Mouse (Mus musculus): ENCODE results near the gene Ube2q1. TPM values are rescaled to one million over a fixed set of nuclear protein-coding genes. Genes with fewer than 3 reads are reported as not detected.

The Ube2q1 gene
- polyA plus RNA-seq, 1 experiment from 2014 or later: 7.2 TPM

DNA sequence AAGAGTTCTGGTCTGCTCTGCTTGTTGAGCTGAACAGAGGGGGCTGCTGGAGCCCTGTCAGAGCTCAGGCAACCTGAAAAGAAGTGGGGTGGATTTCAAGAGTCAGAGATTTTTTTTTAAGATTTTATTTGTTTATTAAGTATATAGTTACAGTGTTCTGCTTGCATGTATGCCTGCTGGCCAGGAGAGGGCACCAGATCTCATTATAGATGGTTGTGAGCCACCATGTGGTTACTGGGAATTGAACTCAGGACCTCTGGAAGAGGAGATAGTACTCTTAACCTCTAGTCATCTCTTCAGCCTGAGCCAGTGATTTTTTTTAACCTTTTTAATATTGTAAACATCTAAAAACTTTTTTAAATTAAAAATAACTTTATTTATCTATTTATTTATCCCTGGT lies 37.4 kb downstream of the Ube2q1 start:
- Histone ChIP-seq H3K9me3 (replicated peaks; ENCODE audit: control insufficient read depth, low read length) (0 out of 2 replicates have a peak, but pooled peaks cover 6% of the 10 kb centered on the region), H3K4me3 (ENCODE audit: low read length) (no peak overlapping the region), H3K9ac (ENCODE audit: low read length) (no peak overlapping the region), H3K36me3 (ENCODE audit: control insufficient read depth, insufficient read depth) (no peaks in the 10 kb centered on the region), H3K4me1 (ENCODE audit: control insufficient read depth, insufficient read depth, low read length) (no peaks in the 10 kb centered on the region), H3K4me2 (ENCODE audit: low read depth, low read length) (no peak overlapping the region), H3K27ac (ENCODE audit: low read length) (no peak overlapping the region), H3K27me3 (ENCODE audit: control insufficient read depth, insufficient read depth, low read length) (no peaks in the 10 kb centered on the region)
- no peak for ATAC-seq (replicated peaks; ENCODE audit: extremely low read depth, insufficient read depth, low FRiP score)

- H3K27me3 ChIP-seq (ENCODE audit: control insufficient read depth, insufficient read depth, low read length): no peaks in the 10 kb centered on the region
- no peak overlapping the region for H3K4me2 ChIP-seq (ENCODE audit: low read depth, low read length)
- no peak overlapping the region for H3K4me3 ChIP-seq (ENCODE audit: low read length)
- ATAC-seq (replicated peaks; ENCODE audit: extremely low read depth, insufficient read depth, low FRiP score): no peak
- H3K36me3 ChIP-seq (ENCODE audit: control insufficient read depth, insufficient read depth): no peaks in the 10 kb centered on the region
- H3K4me1 ChIP-seq (ENCODE audit: control insufficient read depth, insufficient read depth, low read length): no peaks in the 10 kb centered on the region
- no peak overlapping the region for H3K27ac ChIP-seq (ENCODE audit: low read length)
- 65% methylated on average over 3 of the region's 3 CpGs for WGBS
- H3K9me3 ChIP-seq (replicated peaks; ENCODE audit: control insufficient read depth, low read length): 0 out of 2 replicates have a peak, but pooled peaks cover 3% of the 10 kb centered on the region
- no peak overlapping the region for H3K9ac ChIP-seq (ENCODE audit: low read length)
These were observed 38.8 kb downstream of the Ube2q1 start for GRCm38 (mm10) chr3:89812166-89812565.

- H3K4me2 ChIP-seq (ENCODE audit: low read depth, low read length): no peak overlapping the region
- no peaks in the 10 kb centered on the region for H3K27me3 ChIP-seq (ENCODE audit: control insufficient read depth, insufficient read depth, low read length)
- no peak overlapping the region for H3K4me3 ChIP-seq (ENCODE audit: low read length)
- WGBS: 62% methylated on average over 7 of the region's 7 CpGs
- no peaks in the 10 kb centered on the region for H3K36me3 ChIP-seq (ENCODE audit: control insufficient read depth, insufficient read depth)
- no peak overlapping the region for H3K27ac ChIP-seq (ENCODE audit: low read length)
- H3K9me3 ChIP-seq (replicated peaks; ENCODE audit: control insufficient read depth, low read length): 0 out of 2 replicates have a peak, but pooled peaks cover 3% of the 10 kb centered on the region
- no peak for ATAC-seq (replicated peaks; ENCODE audit: extremely low read depth, insufficient read depth, low FRiP score)
- H3K9ac ChIP-seq (ENCODE audit: low read length): no peak overlapping the region
- H3K4me1 ChIP-seq (ENCODE audit: control insufficient read depth, insufficient read depth, low read length): no peaks in the 10 kb centered on the region
These were observed 40.6 kb downstream of the Ube2q1 start for GRCm38 (mm10) chr3:89814051-89814450.

DNA sequence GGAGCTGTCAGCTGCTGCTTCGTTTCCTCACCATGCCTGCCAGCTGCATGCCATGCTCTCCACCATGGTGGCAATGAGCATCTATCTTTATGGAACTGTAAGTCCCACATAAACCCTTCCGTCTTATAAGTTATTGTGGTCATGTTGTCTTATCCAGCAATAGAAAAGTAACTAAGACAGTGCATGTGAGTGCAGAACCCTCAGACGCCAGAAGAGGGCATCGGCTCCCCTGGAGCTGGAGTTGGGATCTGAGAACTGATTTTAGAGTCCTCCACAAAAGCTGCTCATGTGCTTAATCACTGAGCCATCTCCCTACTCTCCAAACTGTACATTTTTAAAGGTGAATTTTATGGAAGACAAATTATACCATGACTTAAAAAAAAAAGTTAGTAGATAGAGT lies 43.6 kb downstream of the Ube2q1 start:
- H3K36me3 ChIP-seq (ENCODE audit: control insufficient read depth, insufficient read depth): no peaks in the 10 kb centered on the region
- WGBS: 58% methylated on average over 4 of the region's 4 CpGs
- no peaks in the 10 kb centered on the region for H3K4me1 ChIP-seq (ENCODE audit: control insufficient read depth, insufficient read depth, low read length)
- no peak overlapping the region for H3K4me2 ChIP-seq (ENCODE audit: low read depth, low read length)
- H3K9ac ChIP-seq (ENCODE audit: low read length): no peak overlapping the region
- no peak overlapping the region for H3K27ac ChIP-seq (ENCODE audit: low read length)
- no peaks in the 10 kb centered on the region for H3K27me3 ChIP-seq (ENCODE audit: control insufficient read depth, insufficient read depth, low read length)
- no peak for ATAC-seq (replicated peaks; ENCODE audit: extremely low read depth, insufficient read depth, low FRiP score)
- H3K4me3 ChIP-seq (ENCODE audit: low read length): no peak overlapping the region
- H3K9me3 ChIP-seq (replicated peaks; ENCODE audit: control insufficient read depth, low read length): no peaks in the 10 kb centered on the region

- Histone ChIP-seq H3K4me2 (ENCODE audit: low read depth, low read length) (no peak overlapping the region), H3K36me3 (ENCODE audit: control insufficient read depth, insufficient read depth) (no peaks in the 10 kb centered on the region), H3K9ac (ENCODE audit: low read length) (no peak overlapping the region), H3K27me3 (ENCODE audit: control insufficient read depth, insufficient read depth, low read length) (no peaks in the 10 kb centered on the region), H3K4me1 (ENCODE audit: control insufficient read depth, insufficient read depth, low read length) (no peaks in the 10 kb centered on the region), H3K9me3 (replicated peaks; ENCODE audit: control insufficient read depth, low read length) (no peaks in the 10 kb centered on the region), H3K27ac (ENCODE audit: low read length) (no peak overlapping the region), H3K4me3 (ENCODE audit: low read length) (no peak overlapping the region)
- WGBS: 59% methylated on average over 3 of the region's 3 CpGs
- no peak for ATAC-seq (replicated peaks; ENCODE audit: extremely low read depth, insufficient read depth, low FRiP score)
These were observed 45.2 kb downstream of the Ube2q1 start for GRCm38 (mm10) chr3:89818605-89819004.

DNA sequence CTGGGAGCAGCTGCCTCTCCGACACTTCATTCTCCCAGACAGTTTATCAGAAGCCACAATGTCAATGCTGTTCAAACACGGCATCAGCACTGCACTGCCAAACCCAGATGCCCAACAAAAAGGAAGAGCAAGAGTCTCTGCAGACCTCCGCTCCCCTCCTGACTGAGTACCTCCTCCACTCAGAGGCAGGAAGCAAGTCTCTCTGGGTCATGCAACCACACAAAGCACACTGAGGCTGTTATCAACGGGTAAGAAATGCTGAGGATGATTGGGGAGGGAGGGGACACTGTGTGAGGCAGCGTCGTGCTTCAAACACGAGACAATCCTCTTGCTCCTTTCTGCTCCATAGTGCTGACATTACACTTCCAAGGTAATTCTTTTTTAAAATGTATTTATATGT lies 46.5 kb downstream of the Ube2q1 start:
- Histone ChIP-seq H3K27ac (ENCODE audit: low read length) (no peak overlapping the region), H3K36me3 (ENCODE audit: control insufficient read depth, insufficient read depth) (no peaks in the 10 kb centered on the region), H3K4me1 (ENCODE audit: control insufficient read depth, insufficient read depth, low read length) (no peaks in the 10 kb centered on the region), H3K9ac (ENCODE audit: low read length) (no peak overlapping the region), H3K27me3 (ENCODE audit: control insufficient read depth, insufficient read depth, low read length) (no peaks in the 10 kb centered on the region), H3K4me3 (ENCODE audit: low read length) (no peak overlapping the region), H3K4me2 (ENCODE audit: low read depth, low read length) (no peak overlapping the region), H3K9me3 (replicated peaks; ENCODE audit: control insufficient read depth, low read length) (no peaks in the 10 kb centered on the region)
- ATAC-seq (replicated peaks; ENCODE audit: extremely low read depth, insufficient read depth, low FRiP score): peak; percentile 60; the same call in 1 of the 2 replicates
- 35% methylated on average over 7 of the region's 7 CpGs for WGBS

DNA sequence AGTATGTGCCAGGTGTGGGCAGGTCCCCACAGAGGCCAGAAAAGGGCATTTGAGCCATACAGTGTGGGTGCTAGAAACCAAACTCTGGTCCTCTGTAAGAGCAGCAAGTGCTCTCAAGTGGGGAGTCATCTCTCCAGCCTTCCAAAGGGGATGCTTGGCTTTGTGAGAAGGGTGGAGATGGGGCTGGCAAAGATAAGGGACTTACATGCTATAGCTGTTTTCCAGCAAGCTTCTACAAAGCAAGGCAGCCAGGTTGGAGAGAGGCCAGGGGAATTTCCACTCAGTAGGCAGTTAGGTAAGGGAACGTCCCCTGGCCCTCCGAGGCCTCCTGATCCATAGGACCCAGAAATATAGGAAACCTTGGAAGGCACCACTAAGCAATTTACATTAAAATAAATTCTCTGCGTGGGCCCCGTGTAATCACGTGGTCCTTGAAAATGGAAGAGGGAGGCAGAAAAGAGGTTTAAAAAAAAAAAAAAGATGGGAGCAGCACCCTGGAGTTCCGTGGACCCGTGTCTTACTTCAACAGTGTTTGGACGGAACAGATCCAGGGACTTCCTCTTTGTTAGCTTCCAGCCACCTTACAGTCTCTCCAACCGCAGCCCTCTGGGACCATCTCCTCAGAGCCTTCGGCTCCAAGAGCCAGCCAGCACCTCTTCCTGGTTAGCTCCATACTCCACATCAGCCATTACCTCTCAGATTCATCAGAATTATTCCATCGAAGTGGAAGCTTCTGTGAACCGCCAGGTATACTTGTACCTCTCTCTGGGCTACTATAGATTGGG lies 47.1 kb downstream of the Ube2q1 start:
- H3K36me3 ChIP-seq (ENCODE audit: control insufficient read depth, insufficient read depth): no peaks in the 10 kb centered on the region
- 75% methylated on average over 12 of the region's 12 CpGs for WGBS
- no peak for ATAC-seq (replicated peaks; ENCODE audit: extremely low read depth, insufficient read depth, low FRiP score)
- H3K4me1 ChIP-seq (ENCODE audit: control insufficient read depth, insufficient read depth, low read length): no peaks in the 10 kb centered on the region
- no peaks in the 10 kb centered on the region for H3K27me3 ChIP-seq (ENCODE audit: control insufficient read depth, insufficient read depth, low read length)
- H3K4me3 ChIP-seq (ENCODE audit: low read length): no peak overlapping the region
- H3K4me2 ChIP-seq (ENCODE audit: low read depth, low read length): no peak overlapping the region
- H3K9ac ChIP-seq (ENCODE audit: low read length): no peak overlapping the region
- no peaks in the 10 kb centered on the region for H3K9me3 ChIP-seq (replicated peaks; ENCODE audit: control insufficient read depth, low read length)
- H3K27ac ChIP-seq (ENCODE audit: low read length): no peak overlapping the region

DNA sequence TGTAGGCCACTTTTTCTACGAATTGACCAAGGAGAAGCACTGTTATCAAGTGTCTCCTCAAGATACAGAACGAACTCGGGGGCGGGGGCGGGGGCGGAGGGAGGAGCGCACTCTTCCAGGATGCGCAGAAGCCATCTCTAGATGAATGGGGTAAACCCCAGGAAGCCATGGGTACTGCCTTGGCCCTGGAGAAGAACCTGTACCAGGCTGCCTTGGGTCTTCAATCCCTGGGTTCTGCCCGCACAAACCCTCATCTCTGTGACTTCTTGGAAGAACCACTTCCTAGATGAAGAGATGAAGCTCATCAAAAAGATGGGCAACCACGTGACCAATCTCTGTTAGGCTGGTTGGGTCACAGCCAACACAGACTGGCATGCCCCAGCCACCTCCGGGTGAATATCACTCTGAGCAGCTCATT lies 47.7 kb downstream of the Ube2q1 start:
- H3K36me3 ChIP-seq (ENCODE audit: control insufficient read depth, insufficient read depth): no peaks in the 10 kb centered on the region
- H3K4me3 ChIP-seq (ENCODE audit: low read length): no peak overlapping the region
- WGBS: 80% methylated on average over 11 of the region's 11 CpGs
- ATAC-seq (replicated peaks; ENCODE audit: extremely low read depth, insufficient read depth, low FRiP score): no peak
- H3K9ac ChIP-seq (ENCODE audit: low read length): no peak overlapping the region
- no peaks in the 10 kb centered on the region for H3K27me3 ChIP-seq (ENCODE audit: control insufficient read depth, insufficient read depth, low read length)
- H3K9me3 ChIP-seq (replicated peaks; ENCODE audit: control insufficient read depth, low read length): no peaks in the 10 kb centered on the region
- no peaks in the 10 kb centered on the region for H3K4me1 ChIP-seq (ENCODE audit: control insufficient read depth, insufficient read depth, low read length)
- no peak overlapping the region for H3K4me2 ChIP-seq (ENCODE audit: low read depth, low read length)
- H3K27ac ChIP-seq (ENCODE audit: low read length): no peak overlapping the region

- 69% methylated on average over 10 of the region's 10 CpGs for WGBS
These were observed 48.4 kb downstream of the Ube2q1 start for GRCm38 (mm10) chr3:89821548-89822480.

More at GRCm38 (mm10) chr3:89821548-89822480, 48.4 kb downstream of the Ube2q1 start:
- no peak for ATAC-seq (replicated peaks; ENCODE audit: extremely low read depth, insufficient read depth, low FRiP score)
- Histone ChIP-seq H3K27me3 (ENCODE audit: control insufficient read depth, insufficient read depth, low read length) (no peaks in the 10 kb centered on the region), H3K36me3 (ENCODE audit: control insufficient read depth, insufficient read depth) (no peaks in the 10 kb centered on the region), H3K27ac (ENCODE audit: low read length) (no peak overlapping the region), H3K4me2 (ENCODE audit: low read depth, low read length) (no peak overlapping the region), H3K4me1 (ENCODE audit: control insufficient read depth, insufficient read depth, low read length) (no peaks in the 10 kb centered on the region), H3K4me3 (ENCODE audit: low read length) (no peak overlapping the region), H3K9ac (ENCODE audit: low read length) (no peak overlapping the region), H3K9me3 (replicated peaks; ENCODE audit: control insufficient read depth, low read length) (no peaks in the 10 kb centered on the region)
